Mouse (Mus musculus) erythroid progenitor cell, adult 5-6 weeks (primary cell): ENCODE data around the gene Slc4a11. TPM values are rescaled to one million over a fixed set of nuclear protein-coding genes. Genes with fewer than 3 reads are reported as not detected.

Source experiments
- ATAC-seq: replicated peaks from 2 replicates; pipeline ENCODE4 v1.8.0; 2016; ENCODE audit warnings: moderate number of reproducible peaks, mild to moderate bottlenecking, moderate TSS enrichment, inconsistent platforms; ENCODE audit not compliant: poor library complexity, low FRiP score, severe bottlenecking
- total RNA-seq, 2 experiments: library from RNA; stranded (forward) in 1 of 2; stranded (reverse) in 1 of 2; fragments of 150-400 nt in 1 of 2; fragments of 186-747, 209-891 nt in 1 of 2; gene quantifications; 2 replicates each; pipeline versions ENCODE4 v1.2.3 to v1.2.4; 2015 to 2017; ENCODE audit warnings: low replicate concordance in 2 of 2

Slc4a11 gene
- total RNA-seq, 2 experiments from 2014 or later: not detected

GRCm38 (mm10) chr2:130635847-130636246 is 61.5 kb downstream of the Slc4a11 start:
- peak; percentile 47; the same call in 1 of the 2 replicates for ATAC-seq

- 0 out of 2 replicates have a peak, but pooled peaks have one; percentile 21 for ATAC-seq
Measured at GRCm38 (mm10) chr2:130634739-130635411, 62.4 kb downstream of the Slc4a11 start.

Other genes with a start within 250 kb of the Slc4a11 start
- 81.4 and 84.7 TPM in 2 replicates for gene Ptpra, start 247.2 kb downstream of the Slc4a11 start, total RNA-seq (2015; ENCODE audit: low replicate concordance)
- 153 and 160 TPM in 2 replicates for gene Ptpra, start 247.2 kb downstream of the Slc4a11 start, total RNA-seq (2017; ENCODE audit: low replicate concordance)
- 11.2 and 15.1 TPM in 2 replicates for gene Mrps26, start 133.8 kb downstream of the Slc4a11 start, total RNA-seq (2015; ENCODE audit: low replicate concordance)
- gene Mrps26, start 133.8 kb downstream of the Slc4a11 start, total RNA-seq (2017; ENCODE audit: low replicate concordance): 8.3 and 11.3 TPM in 2 replicates
- not detected in 2 replicates for gene Oxt, start 121.3 kb downstream of the Slc4a11 start, total RNA-seq (2015; ENCODE audit: low replicate concordance)
- gene Oxt, start 121.3 kb downstream of the Slc4a11 start, total RNA-seq (2017; ENCODE audit: low replicate concordance): not detected in 2 replicates
- not detected in 2 replicates for gene Avp, start 115.0 kb downstream of the Slc4a11 start, total RNA-seq (2015; ENCODE audit: low replicate concordance)
- gene Avp, start 115.0 kb downstream of the Slc4a11 start, total RNA-seq (2017; ENCODE audit: low replicate concordance): not detected in 2 replicates
- 14.1 and 18.0 TPM in 2 replicates for gene Fastkd5, start 67.5 kb downstream of the Slc4a11 start, total RNA-seq (2015; ENCODE audit: low replicate concordance)
- gene Fastkd5, start 67.5 kb downstream of the Slc4a11 start, total RNA-seq (2017; ENCODE audit: low replicate concordance): 6.3 and 7.6 TPM in 2 replicates
- 5.0 and 7.2 TPM in 2 replicates for gene Ubox5, start 67.5 kb downstream of the Slc4a11 start, total RNA-seq (2015; ENCODE audit: low replicate concordance)
- gene Ubox5, start 67.5 kb downstream of the Slc4a11 start, total RNA-seq (2017; ENCODE audit: low replicate concordance): 0.61 and 5.3 TPM in 2 replicates
- 1.8 TPM in 1 of 2 replicates, not detected in the other for gene Lzts3, start 54.7 kb downstream of the Slc4a11 start, total RNA-seq (2015; ENCODE audit: low replicate concordance)
- 0.15 and 0.90 TPM in 2 replicates for gene Lzts3, start 54.7 kb downstream of the Slc4a11 start, total RNA-seq (2017; ENCODE audit: low replicate concordance)
- 28.1 and 73.5 TPM in 2 replicates for gene Ddrgk1, start 32.9 kb downstream of the Slc4a11 start, total RNA-seq (2015; ENCODE audit: low replicate concordance)
- 67.4 and 68.5 TPM in 2 replicates for gene Ddrgk1, start 32.9 kb downstream of the Slc4a11 start, total RNA-seq (2017; ENCODE audit: low replicate concordance)
- gene Itpa, start 29.9 kb downstream of the Slc4a11 start, total RNA-seq (2015; ENCODE audit: low replicate concordance): 20.2 and 23.9 TPM in 2 replicates
- 43.3 and 56.7 TPM in 2 replicates for gene Itpa, start 29.9 kb downstream of the Slc4a11 start, total RNA-seq (2017; ENCODE audit: low replicate concordance)
- 14.7 and 32.4 TPM in 2 replicates for gene 4930402H24Rik, start 208.9 kb upstream of the Slc4a11 start, total RNA-seq (2015; ENCODE audit: low replicate concordance)
- gene 4930402H24Rik, start 208.9 kb upstream of the Slc4a11 start, total RNA-seq (2017; ENCODE audit: low replicate concordance): 16.0 and 37.9 TPM in 2 replicates
- gene Atrn, start 209.0 kb upstream of the Slc4a11 start, total RNA-seq (2015; ENCODE audit: low replicate concordance): 9.7 and 10.1 TPM in 2 replicates
- 5.8 and 13.7 TPM in 2 replicates for gene Atrn, start 209.0 kb upstream of the Slc4a11 start, total RNA-seq (2017; ENCODE audit: low replicate concordance)